Mouse (Mus musculus): ENCODE measurements around the gene Opa3.

DNA sequence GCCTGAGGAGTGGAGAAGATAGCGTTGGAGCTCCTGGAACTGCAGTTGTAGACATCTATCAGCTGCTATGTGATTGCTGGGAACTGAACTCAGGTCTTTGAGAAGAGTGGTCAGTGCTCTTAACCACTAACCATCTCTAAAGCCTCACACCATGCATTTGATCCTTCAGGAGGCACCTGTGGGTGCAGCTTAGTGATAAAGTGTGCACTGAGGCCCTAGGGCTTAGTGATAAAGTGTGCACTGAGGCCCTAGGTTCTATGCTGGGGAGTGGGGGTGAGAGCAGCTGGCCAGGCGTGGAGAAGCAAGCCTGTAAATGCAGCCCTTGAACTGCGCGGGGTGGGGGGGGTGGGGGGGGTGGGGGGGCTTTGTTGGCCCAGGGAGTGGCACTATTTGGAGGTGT is 11.9 kb downstream of the Opa3 start:
- TF ChIP-seq CTCF (IDR thresholded peaks at IDR 0.05; ENCODE audit: control insufficient read depth, insufficient read depth, insufficient read length) (no peak), MYOG (IDR thresholded peaks at IDR 0.05; ENCODE audit: control insufficient read depth, extremely low read depth, insufficient read length) (no peak), USF1 (IDR thresholded peaks at IDR 0.05; ENCODE audit: low read depth) (no peak), MAX (IDR thresholded peaks at IDR 0.05) (no peak), CEBPB (IDR thresholded peaks at IDR 0.05; ENCODE audit: low read depth) (no peak), MYOD1 (IDR thresholded peaks at IDR 0.05; ENCODE audit: control insufficient read depth, insufficient read length, low read depth) (no peak), FOSL1 (IDR thresholded peaks at IDR 0.05; ENCODE audit: insufficient read depth, low read length, poor library complexity, severe bottlenecking) (no peak)
